Mouse (Mus musculus): ENCODE measurements around the gene Foxj1. TPM values are rescaled to one million over a fixed set of nuclear protein-coding genes. Genes with fewer than 3 reads are reported as not detected.
A peak's percentile ranks its signal among the peaks of the same experiment; 100 is the strongest.
"Not testable (repeated sequence)": the region's sequence is repeated elsewhere in the genome, so short reads cannot be mapped to it uniquely, and the experiment has no call there.

Foxj1 gene
- polyA plus RNA-seq (2016; fragmentation: Nextera tagmentation; extraction: Ambion mirVana): 15.1 and 29.1 TPM in 2 replicates

GRCm38 (mm10) chr11:116335244-116336036 lies at the start of gene Foxj1:
Foxj1 (minus strand) TSS chr11:116335399.
- H3K9me3 ChIP-seq: no peaks in the 10 kb centered on the region
- peaks cover 69% of the 10 kb centered on the region for H3K27me3 ChIP-seq (ENCODE audit: insufficient read depth, poor library complexity, severe bottlenecking)
- H3K4me1 ChIP-seq (replicated peaks): peaks cover 79% of the 10 kb centered on the region
- DNase-seq (ENCODE audit: low spot score): peak; percentile 99
- under 1% methylated on average over 61 of the region's 61 CpGs for WGBS
- H3K4me3 ChIP-seq: peak within 1 kb of the TSS; percentile 58
- peak within 1 kb of the TSS; percentile 86 for H3K27ac ChIP-seq
- peaks cover 22% of the 10 kb centered on the region; the same call in 1 of the 2 replicates for H3K36me3 ChIP-seq

GRCm38 (mm10) chr11:116384171-116384570 lies 49.0 kb upstream of the Foxj1 start:
- 83% methylated on average over 11 of the region's 11 CpGs for WGBS
- Histone ChIP-seq H3K4me1 (replicated peaks) (peaks cover 31% of the 10 kb centered on the region), H3K9me3 (no peaks in the 10 kb centered on the region), H3K27ac (no peak overlapping the region), H3K4me3 (no peak overlapping the region), H3K27me3 (ENCODE audit: insufficient read depth, poor library complexity, severe bottlenecking) (no peaks in the 10 kb centered on the region), H3K36me3 (0 out of 2 replicates have a peak, but pooled peaks cover 10% of the 10 kb centered on the region)
- DNase-seq (ENCODE audit: low spot score): no peak

DNA sequence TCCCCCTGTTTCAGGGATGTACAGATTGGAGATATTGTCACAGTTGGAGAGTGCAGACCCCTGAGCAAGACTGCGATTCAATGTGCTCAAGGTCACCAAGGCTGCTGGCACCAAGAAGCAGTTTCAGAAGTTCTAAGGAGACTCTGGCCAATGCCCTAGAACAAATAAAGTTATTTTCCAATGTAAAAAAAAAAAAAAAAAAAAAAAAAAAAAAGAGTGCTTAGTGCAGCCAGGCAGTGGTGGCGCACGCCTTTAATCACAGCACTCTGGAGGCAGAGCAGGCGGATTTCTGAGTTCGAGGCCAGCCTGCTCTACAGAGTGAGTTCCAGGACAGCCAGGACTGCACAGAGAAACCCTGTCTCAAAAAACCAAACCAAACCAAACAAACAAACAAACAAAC lies 47.9 kb upstream of the Foxj1 start:
- not testable (repeated sequence) for H3K9me3 ChIP-seq; H3K27me3 ChIP-seq (ENCODE audit: insufficient read depth, poor library complexity, severe bottlenecking); DNase-seq (ENCODE audit: low spot score); H3K4me3 ChIP-seq; H3K36me3 ChIP-seq; H3K27ac ChIP-seq
- WGBS: 91% methylated on average over 5 of the region's 5 CpGs
- peaks cover 30% of the 10 kb centered on the region for H3K4me1 ChIP-seq (replicated peaks)

DNA sequence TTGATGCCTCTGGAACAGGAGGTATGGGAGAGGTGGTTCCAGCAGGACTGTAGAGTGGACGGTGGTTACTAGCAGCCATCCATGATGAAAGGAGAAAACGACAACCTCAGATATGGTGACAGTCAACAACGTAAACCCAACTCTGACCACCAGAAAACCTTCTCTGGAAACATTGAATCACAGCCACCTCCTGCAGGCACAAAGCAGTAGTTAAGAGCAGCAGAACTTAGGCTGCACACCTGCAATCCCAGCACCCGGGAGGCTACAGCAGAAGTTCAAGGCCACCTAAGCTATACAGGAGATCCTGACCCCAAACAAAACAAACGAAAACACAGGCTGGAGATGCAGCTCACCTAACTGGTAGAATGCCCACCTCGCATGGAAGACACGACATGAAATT lies 45.6 kb upstream of the Foxj1 start:
- WGBS: 88% methylated on average over 7 of the region's 7 CpGs
- H3K4me1 ChIP-seq (replicated peaks): 0 out of 2 replicates have a peak, but pooled peaks cover 7% of the 10 kb centered on the region
- no peaks in the 10 kb centered on the region for H3K9me3 ChIP-seq
- H3K36me3 ChIP-seq: 0 out of 2 replicates have a peak, but pooled peaks cover 10% of the 10 kb centered on the region
- H3K4me3 ChIP-seq: no peak overlapping the region
- DNase-seq (ENCODE audit: low spot score): no peak
- H3K27me3 ChIP-seq (ENCODE audit: insufficient read depth, poor library complexity, severe bottlenecking): no peaks in the 10 kb centered on the region
- no peak overlapping the region for H3K27ac ChIP-seq

DNA sequence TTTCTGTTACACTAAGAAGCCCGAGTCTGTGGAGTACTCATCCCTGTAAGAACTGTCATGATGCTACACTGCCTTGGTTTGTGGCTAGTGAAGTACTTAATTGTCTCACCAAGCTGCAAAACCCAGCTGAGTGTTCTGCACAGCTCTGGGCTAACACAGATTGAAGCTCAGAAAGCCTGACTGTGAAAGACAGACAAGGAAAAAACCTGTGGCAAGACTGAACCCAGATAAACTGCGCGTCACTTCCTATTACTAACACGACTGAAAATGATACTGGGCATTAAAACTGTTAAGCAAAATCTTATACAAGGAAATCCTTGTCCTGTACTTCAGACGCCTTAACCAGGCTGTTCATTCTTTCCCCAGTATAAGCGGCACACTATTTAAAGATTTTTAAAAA lies 44.3 kb upstream of the Foxj1 start:
- H3K4me1 ChIP-seq (replicated peaks): 0 out of 2 replicates have a peak, but pooled peaks cover 5% of the 10 kb centered on the region
- DNase-seq (ENCODE audit: low spot score): no peak
- H3K36me3 ChIP-seq: 0 out of 2 replicates have a peak, but pooled peaks cover 10% of the 10 kb centered on the region
- no peak overlapping the region for H3K4me3 ChIP-seq
- H3K27me3 ChIP-seq (ENCODE audit: insufficient read depth, poor library complexity, severe bottlenecking): no peaks in the 10 kb centered on the region
- H3K27ac ChIP-seq: no peak overlapping the region
- no peaks in the 10 kb centered on the region for H3K9me3 ChIP-seq
- 92% methylated on average over 6 of the region's 6 CpGs for WGBS

DNA sequence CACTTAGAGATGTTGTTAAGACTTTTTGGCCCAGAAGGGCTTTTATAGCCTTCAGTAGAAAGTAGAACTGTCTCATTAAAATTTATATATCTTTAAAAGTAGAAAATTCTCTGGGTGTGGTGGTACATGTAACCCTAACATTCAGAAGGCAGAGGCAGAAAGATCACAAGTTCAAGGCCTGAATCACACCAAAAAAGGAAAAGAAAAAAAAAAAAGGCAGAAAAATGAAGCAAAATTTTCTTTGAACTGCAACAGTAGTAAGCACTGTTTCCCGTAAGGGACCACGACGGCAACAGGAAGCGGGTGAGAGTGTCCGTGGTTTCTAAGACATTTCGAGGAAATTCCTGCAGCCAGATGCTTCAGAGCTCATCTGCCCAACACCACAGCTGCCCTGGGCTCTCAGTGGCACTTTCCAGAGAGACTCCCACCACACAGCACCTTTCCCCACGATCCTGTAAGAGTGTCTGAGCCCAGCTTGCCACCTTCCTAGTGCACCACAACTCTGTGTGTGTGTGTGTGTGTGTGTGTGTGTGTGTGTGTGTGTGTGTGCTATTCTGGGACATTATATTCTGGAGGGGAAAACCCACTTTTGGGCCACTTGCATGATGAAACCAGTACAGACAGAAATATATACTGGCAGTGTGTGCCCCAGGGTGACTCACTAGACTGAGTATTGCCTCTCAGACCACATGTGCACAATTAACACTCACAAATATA lies 41.9 kb upstream of the Foxj1 start:
- WGBS: 81% methylated on average over 7 of the region's 7 CpGs
- Histone ChIP-seq H3K27me3 (ENCODE audit: insufficient read depth, poor library complexity, severe bottlenecking) (no peaks in the 10 kb centered on the region), H3K4me3 (no peak overlapping the region), H3K27ac (no peak overlapping the region), H3K9me3 (no peaks in the 10 kb centered on the region), H3K4me1 (replicated peaks) (0 out of 2 replicates have a peak, but pooled peaks cover 2% of the 10 kb centered on the region), H3K36me3 (0 out of 2 replicates have a peak, but pooled peaks cover 6% of the 10 kb centered on the region)
- no peak for DNase-seq (ENCODE audit: low spot score)

DNA sequence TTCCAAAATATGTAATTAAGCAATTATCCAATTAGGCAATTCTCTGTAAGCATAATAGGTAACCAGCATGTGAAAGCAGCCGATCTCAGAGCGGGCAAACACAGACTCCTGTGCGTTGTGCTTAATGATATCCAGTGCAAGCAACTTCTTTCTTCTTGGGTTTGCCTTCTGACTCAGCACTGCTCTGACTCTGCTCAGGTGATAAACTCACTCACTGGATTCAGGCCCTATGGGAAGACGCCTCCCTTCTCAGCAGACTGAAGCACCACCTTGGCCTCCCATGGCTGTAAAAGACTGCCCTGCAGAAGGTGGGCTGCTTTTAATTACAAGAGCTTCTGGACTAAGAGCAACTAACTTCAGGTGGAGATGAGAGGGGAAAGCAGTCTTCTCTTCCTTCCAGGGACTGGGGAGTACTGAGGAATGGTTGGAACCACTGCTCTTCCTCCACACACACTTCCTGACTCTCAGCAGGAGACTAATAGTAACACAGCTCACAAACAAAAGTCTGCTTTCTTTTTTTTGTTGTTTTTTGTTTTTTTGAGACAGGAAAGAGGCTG lies 36.8 kb upstream of the Foxj1 start:
- Histone ChIP-seq H3K36me3 (no peaks in the 10 kb centered on the region), H3K4me3 (no peak overlapping the region), H3K9me3 (no peaks in the 10 kb centered on the region), H3K4me1 (replicated peaks) (peaks cover 8% of the 10 kb centered on the region; the same call in 1 of the 2 replicates), H3K27ac (no peak overlapping the region), H3K27me3 (ENCODE audit: insufficient read depth, poor library complexity, severe bottlenecking) (no peaks in the 10 kb centered on the region)
- no peak for DNase-seq (ENCODE audit: low spot score)
- WGBS: 87% methylated on average over 4 of the region's 4 CpGs

DNA sequence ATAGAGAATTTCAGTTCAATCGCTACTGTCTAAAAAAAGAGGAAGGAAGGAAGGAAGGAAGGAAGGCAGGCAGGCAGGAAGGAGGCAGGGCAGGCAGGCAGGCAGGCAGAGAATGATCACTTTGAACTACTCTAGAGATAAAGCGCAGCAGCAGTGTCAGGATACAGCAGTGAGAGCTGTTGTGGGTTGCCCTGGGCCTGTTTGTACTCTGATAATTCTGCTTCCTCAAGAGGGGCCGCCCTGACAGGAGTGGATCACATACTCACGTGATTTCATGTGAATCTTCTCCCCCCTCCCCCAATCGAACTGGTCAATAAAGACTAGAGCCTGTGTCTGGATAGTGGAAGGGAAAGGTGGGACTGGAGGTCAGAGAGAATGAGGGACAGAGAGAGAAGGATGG lies 34.4 kb upstream of the Foxj1 start:
- no peaks in the 10 kb centered on the region for H3K9me3 ChIP-seq
- DNase-seq (ENCODE audit: low spot score): no peak
- H3K4me3 ChIP-seq: no peak overlapping the region
- 73% methylated on average over 5 of the region's 5 CpGs for WGBS
- no peaks in the 10 kb centered on the region for H3K27me3 ChIP-seq (ENCODE audit: insufficient read depth, poor library complexity, severe bottlenecking)
- H3K36me3 ChIP-seq: no peaks in the 10 kb centered on the region
- peaks cover 8% of the 10 kb centered on the region; the same call in 1 of the 2 replicates for H3K4me1 ChIP-seq (replicated peaks)
- H3K27ac ChIP-seq: no peak overlapping the region

DNA sequence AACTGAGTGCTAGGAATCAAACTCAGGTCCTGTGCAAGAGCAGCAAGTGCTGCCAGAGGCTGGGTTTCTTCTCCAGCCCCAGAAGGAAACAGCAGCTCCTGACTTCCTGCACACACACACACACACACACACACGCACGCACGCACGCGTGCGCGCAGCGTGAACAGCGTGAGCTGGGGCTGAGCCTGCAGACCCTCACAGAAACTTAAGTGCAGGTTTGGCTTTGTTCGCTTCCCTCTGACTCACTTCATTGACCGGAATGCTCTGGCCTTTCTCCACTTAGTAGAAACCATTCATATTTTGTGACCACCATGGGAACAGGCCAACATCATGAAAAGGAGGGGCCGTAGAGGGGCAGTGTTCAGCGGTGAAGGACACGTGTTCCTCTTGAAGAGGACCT lies 33.9 kb upstream of the Foxj1 start:
- Histone ChIP-seq H3K36me3 (no peaks in the 10 kb centered on the region), H3K27ac (no peak overlapping the region), H3K4me1 (replicated peaks) (peaks cover 11% of the 10 kb centered on the region; the same call in 1 of the 2 replicates), H3K9me3 (no peaks in the 10 kb centered on the region), H3K4me3 (no peak overlapping the region), H3K27me3 (ENCODE audit: insufficient read depth, poor library complexity, severe bottlenecking) (no peaks in the 10 kb centered on the region)
- DNase-seq (ENCODE audit: low spot score): no peak
- 94% methylated on average over 14 of the region's 14 CpGs for WGBS

- Histone ChIP-seq H3K9me3 (no peaks in the 10 kb centered on the region), H3K4me1 (replicated peaks) (peaks cover 13% of the 10 kb centered on the region; the same call in 1 of the 2 replicates), H3K4me3 (no peak overlapping the region), H3K36me3 (no peaks in the 10 kb centered on the region), H3K27me3 (ENCODE audit: insufficient read depth, poor library complexity, severe bottlenecking) (no peaks in the 10 kb centered on the region), H3K27ac (no peak overlapping the region)
- 21% methylated on average over 9 of the region's 9 CpGs for WGBS
- peak; percentile 83 for DNase-seq (ENCODE audit: low spot score)
These were observed 32.9 kb upstream of the Foxj1 start for GRCm38 (mm10) chr11:116368116-116368515.

DNA sequence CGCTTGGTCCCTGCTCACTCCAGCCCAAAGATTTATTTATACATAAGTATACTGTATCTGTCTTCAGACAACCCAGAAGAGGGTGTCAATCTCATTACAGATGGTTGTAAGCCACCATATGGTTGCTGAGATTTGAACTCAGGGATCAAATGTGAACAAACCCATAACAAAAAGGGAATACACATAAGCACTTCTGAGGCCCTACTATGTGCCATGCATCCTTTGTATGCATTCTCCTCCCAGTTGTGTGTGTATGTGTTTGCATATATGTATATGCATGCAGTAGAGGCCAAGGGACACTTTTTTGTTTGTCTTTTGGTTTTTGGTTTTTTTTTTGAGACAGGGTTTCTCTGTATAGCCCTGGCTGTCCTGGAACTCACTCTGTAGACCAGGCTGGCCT lies 31.4 kb upstream of the Foxj1 start:
- H3K9me3 ChIP-seq: no peaks in the 10 kb centered on the region
- no peaks in the 10 kb centered on the region for H3K27me3 ChIP-seq (ENCODE audit: insufficient read depth, poor library complexity, severe bottlenecking)
- peaks cover 15% of the 10 kb centered on the region; the same call in 1 of the 2 replicates for H3K4me1 ChIP-seq (replicated peaks)
- H3K4me3 ChIP-seq: no peak overlapping the region
- H3K27ac ChIP-seq: no peak overlapping the region
- H3K36me3 ChIP-seq: peaks cover 3% of the 10 kb centered on the region; the same call in 1 of the 2 replicates
- no peak for DNase-seq (ENCODE audit: low spot score)
- WGBS: 89% methylated on average over 1 of the region's 1 CpGs

- no peak for DNase-seq (ENCODE audit: low spot score)
- Histone ChIP-seq H3K4me1 (replicated peaks) (peaks cover 15% of the 10 kb centered on the region; the same call in 1 of the 2 replicates), H3K27ac (no peak overlapping the region), H3K9me3 (no peaks in the 10 kb centered on the region), H3K27me3 (ENCODE audit: insufficient read depth, poor library complexity, severe bottlenecking) (no peaks in the 10 kb centered on the region), H3K4me3 (no peak overlapping the region), H3K36me3 (peaks cover 7% of the 10 kb centered on the region; the same call in 1 of the 2 replicates)
- WGBS: 87% methylated on average over 2 of the region's 2 CpGs
These were observed 30.9 kb upstream of the Foxj1 start for GRCm38 (mm10) chr11:116366124-116366523.
